Mouse (Mus musculus) spleen, adult 2 months (tissue): ENCODE data around the gene Mettl3.

Experiments
- CTCF ChIP-seq: fragments of 200-500 bp; IDR thresholded peaks from 2 replicates; pipeline ENCODE4 v1.5.1; 2011; ENCODE audit warnings: mild to moderate bottlenecking, inconsistent platforms; ENCODE audit not compliant: insufficient read depth, insufficient read length, insufficient replicate concordance; ENCODE audit errors: extremely low read depth
- POLR2A ChIP-seq: fragments of 200-500 bp; IDR thresholded peaks from 2 replicates; pipeline ENCODE4 v1.6.1; 2011; ENCODE audit warnings: low read depth, low read length, inconsistent platforms

- TF ChIP-seq CTCF (peak; percentile 98), POLR2A (peak; percentile 93)
Measured at GRCm38 (mm10) chr14:52278932-52279746, 25.8 kb downstream of the Mettl3 start, which contains the start of the genes Tox4 and Rab2b.
